Mouse (Mus musculus) lung, adult 2 months (tissue): ENCODE measurements around the gene Olfr521. TPM values are rescaled to one million over a fixed set of nuclear protein-coding genes. Genes with fewer than 3 reads are reported as not detected.
"Not testable (repeated sequence)": the region's sequence is repeated elsewhere in the genome, so short reads cannot be mapped to it uniquely, and the experiment has no call there.

Source experiments
- DNase-seq: peaks from one replicate; pipeline ENCODE4 v3.0.0; 2022
- H3K4me1 ChIP-seq: fragments of 200-500 bp; 2 replicates; pipeline ENCODE4 v1.6.1; 2011; ENCODE audit warnings: low read length; ENCODE audit not compliant: control insufficient read depth, insufficient read depth
- H3K4me3 ChIP-seq: fragments of 200-500 bp; replicated peaks from 2 replicates; pipeline ENCODE3; 2011; ENCODE audit warnings: low read depth, mild to moderate bottlenecking, control low read depth, low read length; ENCODE audit errors: extremely low read depth
- CTCF ChIP-seq: fragments of 200-500 bp; IDR thresholded peaks from 2 replicates; pipeline ENCODE4 v1.5.1; 2011; ENCODE audit warnings: mild to moderate bottlenecking, low read length, control low read depth; ENCODE audit not compliant: insufficient read depth
- POLR2A ChIP-seq: fragments of 200-500 bp; IDR thresholded peaks from 2 replicates; pipeline ENCODE4 v1.6.1; 2011; ENCODE audit warnings: low read depth, mild to moderate bottlenecking, control low read depth, low read length, borderline replicate concordance; ENCODE audit errors: extremely low read depth
- WGBS: fragments of 180-500 bp; shearing (Covaris S2); methylation state at CpG from one replicate; pipeline ENCODE4 v1.1.7; 2018; 5-methylcytosine and 5-hydroxymethylcytosine counted together
- polyA plus RNA-seq: library from polyadenylated mRNA; depleted of rRNA; stranded (reverse); fragments of >200 nt; gene quantifications from 2 replicates; pipeline ENCODE4 v1.2.3, GENCODE M21; 2012

The Olfr521 gene
- polyA plus RNA-seq, 1 experiment: not detected

- no peak overlapping the region for H3K4me3 ChIP-seq
- TF ChIP-seq CTCF (no peak), POLR2A (no peak)
- DNase-seq: no peak
- WGBS: 65% methylated on average over 2 of the region's 2 CpGs
- no peaks in the 10 kb centered on the region for H3K4me1 ChIP-seq
Measured at GRCm38 (mm10) chr7:99787935-99788334, 24.6 kb downstream of the Olfr521 start.

GRCm38 (mm10) chr7:99788563-99788962 is 25.3 kb downstream of the Olfr521 start:
- Histone ChIP-seq H3K4me3 (no peak overlapping the region), H3K4me1 (no peaks in the 10 kb centered on the region)
- no peak for DNase-seq
- no peak for TF ChIP-seq CTCF
- TF ChIP-seq POLR2A: no peak
- 53% methylated on average over 5 of the region's 5 CpGs for WGBS

- Histone ChIP-seq H3K4me1 (no peaks in the 10 kb centered on the region), H3K4me3 (no peak overlapping the region)
- TF ChIP-seq POLR2A: no peak
- no peak for TF ChIP-seq CTCF
- DNase-seq: no peak
- 81% methylated on average over 10 of the region's 10 CpGs for WGBS
Measured at GRCm38 (mm10) chr7:99790816-99791215, 27.5 kb downstream of the Olfr521 start.

- no peaks in the 10 kb centered on the region for H3K4me1 ChIP-seq
- TF ChIP-seq POLR2A (no peak), CTCF (no peak)
- no peak for DNase-seq
- 50% methylated on average over 2 of the region's 2 CpGs for WGBS
- H3K4me3 ChIP-seq: no peak overlapping the region
Measured at GRCm38 (mm10) chr7:99794096-99794495, 30.8 kb downstream of the Olfr521 start.

- H3K4me1 ChIP-seq: no peaks in the 10 kb centered on the region
- H3K4me3 ChIP-seq: no peak overlapping the region
- no peak for TF ChIP-seq CTCF
- TF ChIP-seq POLR2A: no peak
- WGBS: 13% methylated on average over 17 of the region's 17 CpGs
- DNase-seq: no peak
Measured at GRCm38 (mm10) chr7:99795192-99795981, 32.1 kb downstream of the Olfr521 start.

GRCm38 (mm10) chr7:99796471-99796870 is 33.2 kb downstream of the Olfr521 start:
- 80% methylated on average over 3 of the region's 3 CpGs for WGBS
- no peak for TF ChIP-seq CTCF
- no peak for TF ChIP-seq POLR2A
- DNase-seq: no peak

GRCm38 (mm10) chr7:99797261-99797660 is 34.0 kb downstream of the Olfr521 start:
- TF ChIP-seq CTCF (no peak), POLR2A (no peak)
- H3K4me3 ChIP-seq: no peak overlapping the region
- no peaks in the 10 kb centered on the region for H3K4me1 ChIP-seq
- DNase-seq: no peak
- WGBS: 83% methylated on average over 3 of the region's 3 CpGs

More at GRCm38 (mm10) chr7:99796471-99796870, 33.2 kb downstream of the Olfr521 start:
- Histone ChIP-seq H3K4me1 (no peaks in the 10 kb centered on the region), H3K4me3 (no peak overlapping the region)

- no peak for DNase-seq
- 37% methylated on average over 6 of the region's 6 CpGs for WGBS
- H3K4me3 ChIP-seq: no peak overlapping the region
- TF ChIP-seq CTCF (peak; percentile 18; the same call in 1 of the 2 replicates), POLR2A (no peak)
- H3K4me1 ChIP-seq: no peaks in the 10 kb centered on the region
Measured at GRCm38 (mm10) chr7:99797911-99798647, 34.8 kb downstream of the Olfr521 start.

- H3K4me3 ChIP-seq: no peak overlapping the region
- WGBS: 69% methylated on average over 7 of the region's 7 CpGs
- no peaks in the 10 kb centered on the region for H3K4me1 ChIP-seq
- no peak for TF ChIP-seq CTCF
- no peak for TF ChIP-seq POLR2A
- no peak for DNase-seq
Measured at GRCm38 (mm10) chr7:99799118-99799517, 35.8 kb downstream of the Olfr521 start.

- 66% methylated on average over 8 of the region's 8 CpGs for WGBS
- H3K4me3 ChIP-seq: no peak overlapping the region
- TF ChIP-seq CTCF (no peak), POLR2A (no peak)
- no peaks in the 10 kb centered on the region for H3K4me1 ChIP-seq
- DNase-seq: no peak
Measured at GRCm38 (mm10) chr7:99803535-99803934, 40.2 kb downstream of the Olfr521 start.

GRCm38 (mm10) chr7:99804033-99804432 is 40.7 kb downstream of the Olfr521 start:
- not testable (repeated sequence) for H3K4me3 ChIP-seq, H3K4me1 ChIP-seq, DNase-seq
- WGBS: 83% methylated on average over 3 of the region's 3 CpGs
